Mouse (Mus musculus) embryonic fibroblast, embryonic 13.5 days (primary cell): ENCODE measurements around the gene Best2.

ENCODE experiments used
- CTCF ChIP-seq: IDR thresholded peaks from 2 replicates; pipeline ENCODE4 v1.5.1; 2011; ENCODE audit warnings: mild to moderate bottlenecking, control low read depth, low read length, moderate library complexity, borderline replicate concordance; ENCODE audit not compliant: insufficient read depth
- POLR2A ChIP-seq: IDR thresholded peaks from 2 replicates; pipeline ENCODE4 v1.6.1; 2011; ENCODE audit warnings: low read depth, mild to moderate bottlenecking, control low read depth, low read length, moderate library complexity

- TF ChIP-seq POLR2A (peak; percentile 41; the same call in 1 of the 2 replicates), CTCF (no peak)
These were observed 33.5 kb downstream of the Best2 start for GRCm38 (mm10) chr8:84980622-84981358.
